ENCODE assay signal across 12 mouse cellular contexts in the genomic region with DNA sequence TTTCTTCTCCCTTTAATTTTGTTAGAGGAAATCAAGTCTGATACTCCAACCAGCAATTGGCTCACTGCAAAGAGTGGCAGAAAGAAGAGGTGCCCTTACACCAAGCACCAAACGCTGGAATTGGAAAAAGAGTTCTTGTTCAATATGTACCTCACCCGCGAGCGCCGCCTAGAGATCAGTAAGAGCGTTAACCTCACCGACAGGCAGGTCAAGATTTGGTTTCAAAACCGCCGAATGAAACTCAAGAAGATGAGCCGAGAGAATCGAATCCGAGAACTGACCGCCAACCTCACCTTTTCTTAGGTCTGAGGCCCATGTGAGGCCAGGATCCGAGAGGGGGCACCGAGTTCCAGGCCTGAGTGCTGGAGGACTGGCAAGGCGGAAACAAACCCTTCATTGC. TPM values are rescaled to one million over a fixed set of nuclear protein-coding genes. Genes with fewer than 3 reads are reported as not detected.
DNase-seq lines count a peak whose midpoint lies in the region; ATAC-seq lines count a peak whose summit lies in the region.
"Had no signal": no experiment of that assay in that cellular context is flagged by ENCODE, and none has a peak within 500 bp of the region (broad histone marks: within the 10 kb centered on the region; RNA-seq: fewer than 3 reads in every experiment).

No protein-coding gene starts in this region.

- H3K4me1 ChIP-seq in midbrain, embryonic 10.5 days = peaks cover 21% of the 10 kb centered on the region
- H3K4me1 ChIP-seq in midbrain, embryonic 15.5 days = peaks cover 8% of the 10 kb centered on the region; the same call in 1 of the 2 replicates
- 0 out of 2 replicates have a peak, but pooled peaks cover 10% of the 10 kb centered on the region for H3K4me1 ChIP-seq in hindbrain, embryonic 14.5 days (replicated peaks; ENCODE audit: control insufficient read depth, insufficient read depth, low read length)

- H3K27me3 ChIP-seq in midbrain, embryonic 10.5 days (ENCODE audit: low read depth, poor library complexity, severe bottlenecking) = peaks cover 100% of the 10 kb centered on the region
- H3K27me3 ChIP-seq in midbrain, embryonic 15.5 days (replicated peaks) = peaks cover 90% of the 10 kb centered on the region
- peaks cover 95% of the 10 kb centered on the region for H3K27me3 ChIP-seq in hindbrain, embryonic 14.5 days (ENCODE audit: control insufficient read depth, insufficient read depth, low read length)

- ATAC-seq in midbrain, embryonic 15.5 days (replicated peaks) = no peak
- ATAC-seq in granulocyte monocyte progenitor cell, adult 5-6 weeks (replicated peaks; ENCODE audit: poor library complexity, severe bottlenecking) = no peak
- ATAC-seq in hindbrain, embryonic 14.5 days (ENCODE audit: low FRiP score) = no peak

- H3K9ac ChIP-seq in midbrain, embryonic 15.5 days = no peak overlapping the region
- H3K9ac ChIP-seq in hindbrain, embryonic 14.5 days = no peak overlapping the region
- H3K9ac ChIP-seq: embryonic facial prominence, embryonic 15.5 days had no signal

- intact Hi-C loops in gastrocnemius, postnatal 36 days (cut with DNase I) = no loop called here

- H3K4me2 ChIP-seq in midbrain, embryonic 15.5 days = no peak overlapping the region
- no peak overlapping the region for H3K4me2 ChIP-seq in hindbrain, embryonic 14.5 days (replicated peaks)
- H3K4me2 ChIP-seq: embryonic facial prominence, embryonic 15.5 days had no signal

- 2% methylated on average over 16 of the region's 16 CpGs for WGBS in midbrain, embryonic 10.5 days
- WGBS in midbrain, embryonic 15.5 days = 2% methylated on average over 16 of the region's 16 CpGs
- WGBS in hindbrain, embryonic 14.5 days = 1% methylated on average over 16 of the region's 16 CpGs

- H3K4me3 ChIP-seq in midbrain, embryonic 10.5 days = no peak overlapping the region
- no peak overlapping the region for H3K4me3 ChIP-seq in midbrain, embryonic 15.5 days
- no peak overlapping the region for H3K4me3 ChIP-seq in hindbrain, embryonic 14.5 days (replicated peaks; ENCODE audit: low read length)
- H3K4me3 ChIP-seq: embryonic facial prominence, embryonic 15.5 days; myocyte had no signal

- no peaks in the 10 kb centered on the region for H3K9me3 ChIP-seq in midbrain, embryonic 10.5 days (replicated peaks)
- no peaks in the 10 kb centered on the region for H3K9me3 ChIP-seq in midbrain, embryonic 15.5 days
- peaks cover 3% of the 10 kb centered on the region; the same call in 1 of the 2 replicates for H3K9me3 ChIP-seq in hindbrain, embryonic 14.5 days (ENCODE audit: control insufficient read depth, low read length)
- H3K9me3 ChIP-seq: embryonic facial prominence, embryonic 15.5 days had no signal

- H3K36me3 ChIP-seq in midbrain, embryonic 10.5 days = no peaks in the 10 kb centered on the region
- no peaks in the 10 kb centered on the region for H3K36me3 ChIP-seq in midbrain, embryonic 15.5 days (replicated peaks)
- no peaks in the 10 kb centered on the region for H3K36me3 ChIP-seq in hindbrain, embryonic 14.5 days (replicated peaks; ENCODE audit: control insufficient read depth, insufficient read depth)
- H3K36me3 ChIP-seq: embryonic facial prominence, embryonic 15.5 days had no signal

- no peak overlapping the region for H3K27ac ChIP-seq in midbrain, embryonic 10.5 days (replicated peaks)
- H3K27ac ChIP-seq in midbrain, embryonic 15.5 days = no peak overlapping the region
- no peak overlapping the region for H3K27ac ChIP-seq in hindbrain, embryonic 14.5 days
- H3K27ac ChIP-seq: embryonic facial prominence, embryonic 15.5 days had no signal

- DNase-seq in midbrain, embryonic 10.5 days (ENCODE audit: low spot score) = peak; percentile 56
- DNase-seq in embryo, embryonic 10.5 days (ENCODE audit: low spot score) = peak; percentile 85
- peak; percentile 81 for DNase-seq in kidney, postnatal 14 days
- DNase-seq in retina, embryonic 14.5 days (ENCODE audit: low spot score) = peak; percentile 71
- DNase-seq in hindbrain, embryonic 14.5 days (ENCODE audit: low spot score) = no peak
- no peak for DNase-seq in gastrocnemius, postnatal 36 days
- DNase-seq: heart, postnatal 4 days; thymus, postnatal 36 days had no signal

RNA-seq across cellular contexts. Expression of gene Hoxd10, which starts 2.3 kb away (rescaled TPM):
- not detected in 2 replicates for polyA plus RNA-seq in midbrain, embryonic 10.5 days (2016; fragmentation: Nextera tagmentation; extraction: Ambion mirVana)
- polyA plus RNA-seq in midbrain, embryonic 15.5 days (2015; fragmentation: Nextera tagmentation; extraction: Ambion mirVana) = not detected in 2 replicates
- total RNA-seq in granulocyte monocyte progenitor cell, adult 5-6 weeks (2014; fragmentation: Nextera tagmentation) = not detected in 2 replicates
- total RNA-seq in granulocyte monocyte progenitor cell, adult 5-6 weeks (2017) = not detected in 2 replicates
- polyA plus RNA-seq in hindbrain, embryonic 14.5 days (2014; fragmentation: Nextera tagmentation; extraction: Ambion mirVana) = not detected in 2 replicates
- total RNA-seq in gastrocnemius, postnatal 36 days (2021) = 1 to 10 TPM; 3.8 to 4.6 TPM
- total RNA-seq: heart, postnatal 4 days had no signal
- polyA plus RNA-seq: myocyte had no signal

RNA-seq across cellular contexts. Expression of gene Hoxd9, which starts 3.5 kb away (rescaled TPM):
- polyA plus RNA-seq in midbrain, embryonic 10.5 days (2016; fragmentation: Nextera tagmentation; extraction: Ambion mirVana) = not detected in 2 replicates
- polyA plus RNA-seq in midbrain, embryonic 15.5 days (2015; fragmentation: Nextera tagmentation; extraction: Ambion mirVana) = not detected in 2 replicates
- total RNA-seq in granulocyte monocyte progenitor cell, adult 5-6 weeks (2014; fragmentation: Nextera tagmentation) = not detected in 2 replicates
- total RNA-seq in granulocyte monocyte progenitor cell, adult 5-6 weeks (2017) = not detected in 2 replicates
- polyA plus RNA-seq in hindbrain, embryonic 14.5 days (2014; fragmentation: Nextera tagmentation; extraction: Ambion mirVana) = 0.09 TPM in 1 of 2 replicates, not detected in the other
- total RNA-seq in gastrocnemius, postnatal 36 days (2021) = 10 to 100 TPM; 16.7 to 16.8 TPM
- polyA plus RNA-seq: myocyte had no signal

RNA-seq across cellular contexts. Expression of gene Hoxd8, which starts 10.3 kb away (rescaled TPM):
- polyA plus RNA-seq in midbrain, embryonic 10.5 days (2016; fragmentation: Nextera tagmentation; extraction: Ambion mirVana) = not detected in 2 replicates
- polyA plus RNA-seq in midbrain, embryonic 15.5 days (2015; fragmentation: Nextera tagmentation; extraction: Ambion mirVana) = 0.08 and 0.10 TPM in 2 replicates
- not detected in 2 replicates for total RNA-seq in granulocyte monocyte progenitor cell, adult 5-6 weeks (2014; fragmentation: Nextera tagmentation)
- total RNA-seq in granulocyte monocyte progenitor cell, adult 5-6 weeks (2017) = not detected in 2 replicates
- polyA plus RNA-seq in hindbrain, embryonic 14.5 days (2014; fragmentation: Nextera tagmentation; extraction: Ambion mirVana) = 2.1 and 3.3 TPM in 2 replicates
- 10 to 100 TPM; 38.1 to 38.5 TPM for total RNA-seq in gastrocnemius, postnatal 36 days (2021)
- polyA plus RNA-seq: myocyte had no signal

RNA-seq across cellular contexts. Expression of gene Hoxd11, which starts 14.7 kb away (rescaled TPM):
- not detected in 2 replicates for polyA plus RNA-seq in midbrain, embryonic 10.5 days (2016; fragmentation: Nextera tagmentation; extraction: Ambion mirVana)
- polyA plus RNA-seq in midbrain, embryonic 15.5 days (2015; fragmentation: Nextera tagmentation; extraction: Ambion mirVana) = not detected in 2 replicates
- total RNA-seq in granulocyte monocyte progenitor cell, adult 5-6 weeks (2014; fragmentation: Nextera tagmentation) = not detected in 2 replicates
- not detected in 2 replicates for total RNA-seq in granulocyte monocyte progenitor cell, adult 5-6 weeks (2017)
- not detected in 2 replicates for polyA plus RNA-seq in hindbrain, embryonic 14.5 days (2014; fragmentation: Nextera tagmentation; extraction: Ambion mirVana)
- not detected for total RNA-seq in gastrocnemius, postnatal 36 days (2021)
- total RNA-seq: heart, postnatal 4 days had no signal
- polyA plus RNA-seq: embryonic facial prominence, embryonic 15.5 days; myocyte had no signal

RNA-seq across cellular contexts. Expression of gene Hoxd3, which starts 17.7 kb away (rescaled TPM):
- 0.06 TPM in 1 of 2 replicates, not detected in the other for polyA plus RNA-seq in midbrain, embryonic 10.5 days (2016; fragmentation: Nextera tagmentation; extraction: Ambion mirVana)
- 0.09 and 0.21 TPM in 2 replicates for polyA plus RNA-seq in midbrain, embryonic 15.5 days (2015; fragmentation: Nextera tagmentation; extraction: Ambion mirVana)
- not detected in 2 replicates for total RNA-seq in granulocyte monocyte progenitor cell, adult 5-6 weeks (2014; fragmentation: Nextera tagmentation)
- total RNA-seq in granulocyte monocyte progenitor cell, adult 5-6 weeks (2017) = not detected in 2 replicates
- 44.9 and 55.1 TPM in 2 replicates for polyA plus RNA-seq in hindbrain, embryonic 14.5 days (2014; fragmentation: Nextera tagmentation; extraction: Ambion mirVana)
- total RNA-seq in gastrocnemius, postnatal 36 days (2021) = under 1 TPM in 1 of 2 experiments, not detected in 1; 0.32 TPM
- polyA plus RNA-seq: myocyte had no signal

Comparison
In these comparisons a context has a peak if more than half of its experiments do, and no peak if none do; other contexts are left out.
1. DNase-seq: peak in midbrain, embryonic 10.5 days (single experiment), embryo, embryonic 10.5 days (single experiment), kidney, postnatal 14 days (single experiment) and retina, embryonic 14.5 days (single experiment); none in hindbrain, embryonic 14.5 days (single experiment) and gastrocnemius, postnatal 36 days (0 of 2).